Mouse (Mus musculus) CD4-positive, CD25-positive, alpha-beta regulatory T cell, adult 2 months (primary cell): ENCODE data around the gene Acsm3.
"Not testable (repeated sequence)": the region's sequence is repeated elsewhere in the genome, so short reads cannot be mapped to it uniquely, and the experiment has no call there.

Source experiments
- DNase-seq: peaks from one replicate; pipeline ENCODE4 v3.0.0-alpha.2; 2012; ENCODE audit warnings: low read depth, low spot score

The Acsm3 gene

GRCm38 (mm10) chr7:119760527-119760951, at the start of gene Acsm3:
Gene Acsm3, plus strand, starts transcription at chr7:119760923.
- no peak for DNase-seq

GRCm38 (mm10) chr7:119714111-119714510, 46.6 kb upstream of the Acsm3 start:
- no peak for DNase-seq

GRCm38 (mm10) chr7:119720253-119720946, 40.3 kb upstream of the Acsm3 start, which contains the start of gene Thumpd1:
Gene Thumpd1, minus strand, starts transcription at chr7:119720798.
- DNase-seq = peak; percentile 97

GRCm38 (mm10) chr7:119720947-119721310, 39.8 kb upstream of the Acsm3 start:
- no peak for DNase-seq

DNA sequence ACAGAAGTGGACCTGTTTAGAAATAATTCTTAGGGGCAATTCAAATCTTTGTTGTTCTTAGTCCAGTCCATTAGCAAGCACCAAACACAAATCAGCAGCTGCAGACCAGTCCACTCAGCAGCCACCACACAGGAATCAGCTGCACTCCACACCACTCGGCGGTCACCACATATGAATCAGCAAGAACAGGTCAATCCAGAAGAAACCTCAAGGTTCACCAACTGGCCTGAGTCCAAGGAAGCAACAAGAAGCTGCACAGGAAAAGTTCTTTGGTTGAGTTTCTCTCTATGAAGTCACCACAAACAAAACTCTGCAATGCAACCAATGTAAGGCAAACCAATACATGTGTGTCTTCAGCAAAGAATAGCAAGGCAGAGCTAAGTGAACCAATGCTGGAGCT, 33.1 kb upstream of the Acsm3 start:
- DNase-seq = no peak

- DNase-seq = peak; percentile 56
These were observed 29.5 kb upstream of the Acsm3 start for GRCm38 (mm10) chr7:119731262-119731661.

GRCm38 (mm10) chr7:119738877-119739276, 21.8 kb upstream of the Acsm3 start:
- no peak for DNase-seq

DNA sequence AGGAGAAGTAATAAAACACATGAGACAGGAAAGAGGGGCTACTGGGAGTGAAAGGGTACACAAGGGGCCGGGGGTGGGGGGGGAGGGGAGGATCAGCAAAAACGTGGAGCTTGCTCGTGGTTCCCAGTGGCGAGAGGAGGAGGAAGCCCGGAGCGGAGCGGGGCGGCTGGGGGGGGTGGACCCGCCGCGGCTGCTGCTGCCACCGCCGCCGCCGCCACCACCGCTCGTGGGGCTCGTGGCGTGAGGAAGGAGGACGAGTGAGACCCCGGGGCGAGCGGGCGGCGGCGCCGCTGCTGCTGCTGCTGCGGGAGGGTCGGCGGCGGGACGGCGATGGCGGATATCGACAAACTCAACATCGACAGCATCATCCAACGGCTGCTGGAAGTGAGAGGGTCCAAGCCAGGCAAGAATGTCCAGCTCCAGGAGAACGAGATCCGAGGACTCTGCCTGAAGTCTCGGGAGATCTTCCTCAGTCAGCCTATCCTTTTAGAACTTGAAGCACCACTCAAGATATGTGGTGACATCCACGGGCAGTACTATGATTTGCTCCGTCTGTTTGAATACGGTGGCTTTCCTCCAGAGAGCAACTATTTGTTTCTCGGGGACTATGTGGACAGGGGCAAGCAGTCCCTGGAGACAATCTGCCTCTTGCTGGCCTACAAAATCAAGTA, 20.8 kb upstream of the Acsm3 start:
- not testable (repeated sequence) for DNase-seq

GRCm38 (mm10) chr7:119744321-119744720, 16.4 kb upstream of the Acsm3 start:
- DNase-seq = peak; percentile 47

- DNase-seq = no peak
These were observed 14.9 kb upstream of the Acsm3 start for GRCm38 (mm10) chr7:119745869-119746268.

DNA sequence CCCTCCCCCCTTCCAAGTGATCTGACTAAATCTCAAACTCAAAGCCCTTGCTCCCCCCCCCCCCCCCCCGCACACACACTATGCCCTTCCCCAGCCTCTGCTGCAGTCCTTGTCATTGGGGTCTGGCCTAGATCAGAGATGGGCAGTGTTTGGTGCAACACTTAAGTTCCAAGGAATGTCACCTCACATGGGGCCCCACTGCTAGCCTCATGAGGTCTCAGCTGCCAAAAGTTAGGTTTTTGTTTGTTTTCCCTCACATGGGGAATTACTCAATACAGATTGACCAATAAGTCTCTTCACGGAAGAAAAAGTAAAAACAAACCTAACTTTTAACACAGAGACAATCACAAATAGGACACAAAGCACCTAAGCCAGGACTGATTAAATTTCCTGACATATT, 12.0 kb upstream of the Acsm3 start:
- DNase-seq = no peak

DNA sequence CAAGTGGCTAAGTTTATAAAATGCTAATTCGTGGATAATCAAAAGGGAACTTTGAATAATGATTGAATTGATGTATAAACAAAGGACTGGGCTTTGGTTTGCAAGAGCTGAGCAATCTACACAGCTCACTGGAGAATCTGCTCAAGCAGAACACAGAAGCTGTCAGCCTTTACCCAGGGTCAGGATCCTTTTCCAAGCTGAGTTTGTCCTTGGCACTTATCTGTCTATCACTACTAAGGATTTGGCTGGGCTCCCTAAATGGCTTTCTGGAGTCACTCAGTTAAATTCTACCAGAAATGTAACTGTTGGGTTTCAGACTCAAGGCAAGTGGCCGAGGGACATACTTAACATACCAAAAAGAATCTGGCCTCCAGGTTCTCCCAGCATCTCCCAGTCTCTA, 10.8 kb upstream of the Acsm3 start:
- no peak for DNase-seq

- no peak for DNase-seq
These were observed 7.0 kb upstream of the Acsm3 start for GRCm38 (mm10) chr7:119753696-119754095.

- DNase-seq = no peak
These were observed 1.5 kb downstream of the Acsm3 start for GRCm38 (mm10) chr7:119762166-119762697.

DNA sequence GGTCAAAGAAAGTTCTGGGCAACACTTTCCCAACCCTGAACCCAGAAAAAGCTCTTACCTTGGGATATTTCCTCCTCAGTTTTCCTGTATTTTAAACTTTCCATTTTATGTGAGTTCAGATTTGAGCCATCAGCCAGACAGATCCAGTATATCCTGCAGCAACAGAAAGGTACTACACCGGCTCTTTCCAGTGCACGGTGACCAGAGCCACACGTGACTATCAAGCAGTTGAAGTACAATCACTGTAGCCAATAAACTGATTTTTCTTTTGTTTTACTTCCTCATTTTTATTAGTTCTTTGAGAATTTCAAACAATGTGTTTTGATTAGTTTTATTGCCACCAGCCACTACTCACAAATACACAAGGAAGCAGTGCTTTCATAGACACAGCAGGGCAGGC, 3.7 kb downstream of the Acsm3 start:
- no peak for DNase-seq

DNA sequence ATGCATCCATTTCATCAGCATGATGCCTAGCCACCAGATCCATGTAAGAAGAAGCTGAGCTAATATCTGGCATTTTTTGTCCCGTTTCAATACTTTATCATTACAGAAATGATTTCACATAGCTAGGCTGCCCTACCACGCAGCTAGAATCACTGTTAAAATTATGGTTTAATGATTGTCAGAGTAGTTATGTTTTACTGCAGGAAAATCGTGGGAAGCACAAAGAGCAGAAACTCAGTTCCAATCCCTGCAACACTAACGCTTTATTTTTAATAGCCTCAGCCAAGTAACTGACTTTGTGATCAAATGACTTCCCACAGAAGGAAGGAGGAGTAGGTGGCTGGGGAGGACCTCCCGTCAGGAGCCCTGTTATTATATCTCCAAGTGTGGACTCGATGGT, 6.3 kb downstream of the Acsm3 start:
- DNase-seq = no peak

- no peak for DNase-seq
These were observed 9.2 kb downstream of the Acsm3 start for GRCm38 (mm10) chr7:119769895-119770294.

DNA sequence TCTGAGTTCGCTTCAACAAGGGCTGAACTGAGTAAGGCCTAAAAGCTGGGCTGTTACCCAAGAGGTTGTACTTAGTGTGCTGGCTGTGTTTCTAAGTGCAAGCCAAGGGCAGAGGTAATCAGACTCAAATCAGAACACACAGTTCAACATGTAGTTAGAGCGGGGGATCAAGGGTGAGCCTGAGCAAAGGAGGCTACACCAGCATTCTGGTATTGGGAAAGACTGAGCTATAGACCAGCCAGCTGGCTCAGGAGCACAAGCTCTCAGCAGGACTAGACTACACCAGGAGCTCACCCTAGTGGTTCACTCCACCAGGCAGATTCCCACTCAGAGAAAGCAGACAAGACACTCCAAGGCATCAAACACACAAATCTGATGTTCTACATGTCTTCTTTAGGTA, 22.7 kb downstream of the Acsm3 start:
- no peak for DNase-seq

- no peak for DNase-seq
These were observed 24.2 kb downstream of the Acsm3 start for GRCm38 (mm10) chr7:119784908-119785307.

GRCm38 (mm10) chr7:119789024-119789423, 28.3 kb downstream of the Acsm3 start:
- no peak for DNase-seq

- peak; percentile 89 for DNase-seq
These were observed 33.0 kb downstream of the Acsm3 start, which contains the start of the genes Rexo5 and Eri2 for GRCm38 (mm10) chr7:119793586-119794250. Gene Rexo5, plus strand, starts transcription at chr7:119794006. Gene Eri2, minus strand, starts transcription at chr7:119794058.

- DNase-seq = no peak
These were observed 33.5 kb downstream of the Acsm3 start for GRCm38 (mm10) chr7:119794251-119794638.
